Comparison of ENCODE assay signal across 8 mouse cellular contexts in genomic region chr2:165233491-165234290, GRCm38 (mm10). TPM values are rescaled to one million over a fixed set of nuclear protein-coding genes. Genes with fewer than 3 reads are reported as not detected.
DNase-seq lines count a peak whose midpoint lies in the region; ATAC-seq and TF ChIP-seq lines count a peak whose summit lies in the region.

No protein-coding gene starts in this region.

- ATAC-seq in embryonic facial prominence, embryonic 11.5 days (replicated peaks; ENCODE audit: insufficient number of reproducible peaks, low FRiP score, low TSS enrichment, low read depth), result no peak; the same call in 1 of the 2 replicates
- ATAC-seq in heart, embryonic 12.5 days (ENCODE audit: insufficient number of reproducible peaks, low FRiP score), result 0 out of 2 replicates have a peak, but pooled peaks have one; percentile 27
- ATAC-seq in kidney, postnatal 0 days (replicated peaks; ENCODE audit: low FRiP score, low read depth), result peak; percentile 34; the same call in 1 of the 2 replicates
- peak; percentile 21; the same call in 1 of the 2 replicates for ATAC-seq in lung, embryonic 14.5 days (ENCODE audit: insufficient read depth)
- ATAC-seq in neural tube, embryonic 15.5 days (ENCODE audit: low FRiP score), result peak; percentile 39; the same call in 1 of the 2 replicates

- peak overlapping the region; percentile 57 for H3K4me3 ChIP-seq in embryonic facial prominence, embryonic 11.5 days (ENCODE audit: low read depth, low read length)
- H3K4me3 ChIP-seq in heart, embryonic 12.5 days, result peak overlapping the region; percentile 55
- peak overlapping the region; percentile 50 for H3K4me3 ChIP-seq in kidney, postnatal 0 days (replicated peaks; ENCODE audit: low read depth, low read length)
- peak overlapping the region; percentile 55 for H3K4me3 ChIP-seq in lung, embryonic 14.5 days (ENCODE audit: low read depth, low read length)
- peak overlapping the region; percentile 66 for H3K4me3 ChIP-seq in neural tube, embryonic 15.5 days (replicated peaks)

- DNase-seq in B cell, adult 2 months, result peak; percentile 70 to 72
- peak; percentile 82 for DNase-seq in adrenal gland, postnatal 10 days
- peak; percentile 61 for DNase-seq in embryonic facial prominence, embryonic 11.5 days (ENCODE audit: low spot score)
- DNase-seq in kidney, postnatal 0 days (ENCODE audit: low spot score), result peak; percentile 64
- DNase-seq in lung, embryonic 14.5 days, result peak; percentile 69
- peak; percentile 48 for DNase-seq in thymus, postnatal 25 days

- H3K36me3 ChIP-seq in embryonic facial prominence, embryonic 11.5 days (replicated peaks; ENCODE audit: control insufficient read depth, insufficient read depth, low read depth, low read length), result no peaks in the 10 kb centered on the region
- no peaks in the 10 kb centered on the region for H3K36me3 ChIP-seq in heart, embryonic 12.5 days
- no peaks in the 10 kb centered on the region for H3K36me3 ChIP-seq in kidney, postnatal 0 days (ENCODE audit: insufficient read depth, low read length)
- no peaks in the 10 kb centered on the region for H3K36me3 ChIP-seq in lung, embryonic 14.5 days (ENCODE audit: insufficient read depth)
- no peaks in the 10 kb centered on the region for H3K36me3 ChIP-seq in neural tube, embryonic 15.5 days

- peaks cover 66% of the 10 kb centered on the region for H3K27me3 ChIP-seq in embryonic facial prominence, embryonic 11.5 days (ENCODE audit: control insufficient read depth, insufficient read depth, low read length)
- H3K27me3 ChIP-seq in heart, embryonic 12.5 days (replicated peaks), result peaks cover 99% of the 10 kb centered on the region
- peaks cover 60% of the 10 kb centered on the region for H3K27me3 ChIP-seq in kidney, postnatal 0 days (ENCODE audit: insufficient read depth, low read length)
- peaks cover 88% of the 10 kb centered on the region for H3K27me3 ChIP-seq in lung, embryonic 14.5 days (ENCODE audit: insufficient read depth, low read length)
- peaks cover 82% of the 10 kb centered on the region for H3K27me3 ChIP-seq in neural tube, embryonic 15.5 days (replicated peaks)

- no peak overlapping the region for H3K27ac ChIP-seq in embryonic facial prominence, embryonic 11.5 days (replicated peaks; ENCODE audit: low read depth, low read length)
- H3K27ac ChIP-seq in heart, embryonic 12.5 days (ENCODE audit: poor library complexity, severe bottlenecking), result no peak overlapping the region
- no peak overlapping the region for H3K27ac ChIP-seq in kidney, postnatal 0 days
- H3K27ac ChIP-seq in lung, embryonic 14.5 days (ENCODE audit: low read depth), result no peak overlapping the region
- H3K27ac ChIP-seq in neural tube, embryonic 15.5 days (replicated peaks), result peak overlapping the region; percentile 67; the same call in 1 of the 2 replicates

- 1% methylated on average over 75 of the region's 82 CpGs for WGBS in embryonic facial prominence, embryonic 11.5 days
- under 1% methylated on average over 78 of the region's 82 CpGs for WGBS in heart, embryonic 12.5 days
- WGBS in kidney, postnatal 0 days, result 1% methylated on average over 61 of the region's 82 CpGs
- WGBS in lung, embryonic 14.5 days, result 1% methylated on average over 82 of the region's 82 CpGs
- WGBS in neural tube, embryonic 15.5 days, result under 1% methylated on average over 79 of the region's 82 CpGs

- peak overlapping the region; percentile 65 for H3K9ac ChIP-seq in embryonic facial prominence, embryonic 11.5 days (replicated peaks; ENCODE audit: low read length)
- H3K9ac ChIP-seq in heart, embryonic 12.5 days, result peak overlapping the region; percentile 49; the same call in 1 of the 2 replicates
- peak overlapping the region; percentile 44 for H3K9ac ChIP-seq in kidney, postnatal 0 days (ENCODE audit: low read depth, low read length)
- peak overlapping the region; percentile 51 for H3K9ac ChIP-seq in lung, embryonic 14.5 days
- H3K9ac ChIP-seq in neural tube, embryonic 15.5 days (replicated peaks), result peak overlapping the region; percentile 70

- peak; percentile 68 for TF ChIP-seq CTCF in kidney, postnatal 0 days (IDR thresholded peaks at IDR 0.05; ENCODE audit: low read depth)
- peak; percentile 63 for TF ChIP-seq CTCF in lung, embryonic 14.5 days (IDR thresholded peaks at IDR 0.05; ENCODE audit: low read depth)

- peaks cover 6% of the 10 kb centered on the region for H3K4me1 ChIP-seq in embryonic facial prominence, embryonic 11.5 days (ENCODE audit: control insufficient read depth, insufficient read depth, low read length)
- peaks cover 18% of the 10 kb centered on the region for H3K4me1 ChIP-seq in heart, embryonic 12.5 days (replicated peaks)
- H3K4me1 ChIP-seq in kidney, postnatal 0 days (replicated peaks; ENCODE audit: insufficient read depth, low read length), result peaks cover 18% of the 10 kb centered on the region
- H3K4me1 ChIP-seq in lung, embryonic 14.5 days (ENCODE audit: insufficient read depth), result no peaks in the 10 kb centered on the region
- peaks cover 34% of the 10 kb centered on the region for H3K4me1 ChIP-seq in neural tube, embryonic 15.5 days

- H3K4me2 ChIP-seq in embryonic facial prominence, embryonic 11.5 days (ENCODE audit: low read depth, low read length), result peak overlapping the region; percentile 98
- peak overlapping the region; percentile 94 for H3K4me2 ChIP-seq in heart, embryonic 12.5 days
- H3K4me2 ChIP-seq in kidney, postnatal 0 days (ENCODE audit: low read length), result peak overlapping the region; percentile 97
- peak overlapping the region; percentile 98 for H3K4me2 ChIP-seq in lung, embryonic 14.5 days
- peak overlapping the region; percentile 89 for H3K4me2 ChIP-seq in neural tube, embryonic 15.5 days

- no peaks in the 10 kb centered on the region for H3K9me3 ChIP-seq in embryonic facial prominence, embryonic 11.5 days (replicated peaks; ENCODE audit: control insufficient read depth, low read length)
- H3K9me3 ChIP-seq in heart, embryonic 12.5 days (replicated peaks), result no peaks in the 10 kb centered on the region
- H3K9me3 ChIP-seq in kidney, postnatal 0 days (replicated peaks; ENCODE audit: low read length), result no peaks in the 10 kb centered on the region
- no peaks in the 10 kb centered on the region for H3K9me3 ChIP-seq in lung, embryonic 14.5 days (ENCODE audit: low read depth, low read length)
- H3K9me3 ChIP-seq in neural tube, embryonic 15.5 days (replicated peaks), result no peaks in the 10 kb centered on the region

RNA-seq across cellular contexts. Expression of gene Cdh22, which starts 1.0 kb away (rescaled TPM):
- 1 to 10 TPM; 1.1 to 1.2 TPM for total RNA-seq in adrenal gland, postnatal 10 days (2021)
- polyA plus RNA-seq in embryonic facial prominence, embryonic 11.5 days (2014; fragmentation: Nextera tagmentation; extraction: Ambion mirVana), result 1.2 and 1.3 TPM in 2 replicates
- polyA plus RNA-seq in heart, embryonic 12.5 days (2016; fragmentation: Nextera tagmentation; extraction: Ambion mirVana), result not detected in 2 replicates
- 1.5 and 1.6 TPM in 2 replicates for polyA plus RNA-seq in kidney, postnatal 0 days (2015; fragmentation: Nextera tagmentation; extraction: Ambion mirVana)
- polyA plus RNA-seq in lung, embryonic 14.5 days (2014; fragmentation: Nextera tagmentation; extraction: Ambion mirVana), result 0.72 and 1.5 TPM in 2 replicates
- 11.9 and 15.2 TPM in 2 replicates for polyA plus RNA-seq in neural tube, embryonic 15.5 days (2015; fragmentation: Nextera tagmentation; extraction: Ambion mirVana)

RNA-seq across cellular contexts. Expression of gene Slc35c2, which starts 54.0 kb away (rescaled TPM):
- total RNA-seq in adrenal gland, postnatal 10 days (2021), result 10 to 100 TPM; 33.0 to 34.1 TPM
- 38.6 and 41.8 TPM in 2 replicates for polyA plus RNA-seq in embryonic facial prominence, embryonic 11.5 days (2014; fragmentation: Nextera tagmentation; extraction: Ambion mirVana)
- polyA plus RNA-seq in heart, embryonic 12.5 days (2016; fragmentation: Nextera tagmentation; extraction: Ambion mirVana), result 39.7 and 40.6 TPM in 2 replicates
- polyA plus RNA-seq in kidney, postnatal 0 days (2015; fragmentation: Nextera tagmentation; extraction: Ambion mirVana), result 51.6 and 55.7 TPM in 2 replicates
- 51.9 and 52.3 TPM in 2 replicates for polyA plus RNA-seq in lung, embryonic 14.5 days (2014; fragmentation: Nextera tagmentation; extraction: Ambion mirVana)
- polyA plus RNA-seq in neural tube, embryonic 15.5 days (2015; fragmentation: Nextera tagmentation; extraction: Ambion mirVana), result 65.6 and 68.3 TPM in 2 replicates
